Comparison of ENCODE assay signal across 29 mouse cellular contexts in genomic region chr5:69222608-69223007, GRCm38 (mm10).
"Had no signal": no experiment of that assay in that cellular context is flagged by ENCODE, and none has a peak within 500 bp of the region (broad histone marks: within the 10 kb centered on the region; RNA-seq: fewer than 3 reads in every experiment).

No protein-coding gene starts in this region.

- ATAC-seq: forebrain, embryonic 13.5 days; forebrain, embryonic 14.5 days; forebrain, embryonic 15.5 days; forebrain, embryonic 16.5 days; forebrain, postnatal 0 days had no signal

- H3K4me1 ChIP-seq: embryonic facial prominence, embryonic 10.5 days; embryonic facial prominence, embryonic 12.5 days; embryonic facial prominence, embryonic 13.5 days; embryonic facial prominence, embryonic 15.5 days; forebrain, embryonic 10.5 days; forebrain, embryonic 12.5 days; forebrain, embryonic 13.5 days; forebrain, embryonic 15.5 days had no signal

- H3K27ac ChIP-seq: embryonic facial prominence, embryonic 10.5 days; embryonic facial prominence, embryonic 12.5 days; embryonic facial prominence, embryonic 13.5 days; embryonic facial prominence, embryonic 15.5 days; forebrain, embryonic 10.5 days; forebrain, embryonic 12.5 days; forebrain, embryonic 13.5 days; forebrain, embryonic 15.5 days; gastrocnemius, adult 2 months; heart, adult 2 months had no signal

- DNase-seq: cerebellum, adult 2 months; cerebellum, adult 8-10 months; cerebellum, adult 9-10 months; cerebellum, adult 9-11 months; cerebellum, postnatal 10 days; cerebellum, postnatal 14 days; cerebellum, postnatal 25 days; cerebellum, postnatal 36 days; embryo, embryonic 11 days; forebrain, postnatal 0 days; gastrocnemius, adult 2 months; gastrocnemius, postnatal 10 days; gastrocnemius, postnatal 14 days; gastrocnemius, postnatal 25 days; gastrocnemius, postnatal 36 days; heart, adult 11 months; heart, adult 18-20 months; heart, adult 2 months had no signal

- H3K36me3 ChIP-seq: embryonic facial prominence, embryonic 10.5 days; embryonic facial prominence, embryonic 12.5 days; embryonic facial prominence, embryonic 13.5 days; embryonic facial prominence, embryonic 15.5 days; forebrain, embryonic 10.5 days; forebrain, embryonic 12.5 days; forebrain, embryonic 15.5 days had no signal

- H3K9ac ChIP-seq: embryonic facial prominence, embryonic 12.5 days; embryonic facial prominence, embryonic 13.5 days; embryonic facial prominence, embryonic 15.5 days; forebrain, embryonic 12.5 days; forebrain, embryonic 13.5 days; forebrain, embryonic 15.5 days; forebrain, postnatal 0 days had no signal

- H3K9me3 ChIP-seq: embryonic facial prominence, embryonic 10.5 days; embryonic facial prominence, embryonic 12.5 days; embryonic facial prominence, embryonic 13.5 days; embryonic facial prominence, embryonic 15.5 days; forebrain, embryonic 10.5 days; forebrain, embryonic 12.5 days; forebrain, embryonic 13.5 days; forebrain, embryonic 15.5 days had no signal

- H3K27me3 ChIP-seq: embryonic facial prominence, embryonic 12.5 days; embryonic facial prominence, embryonic 13.5 days; embryonic facial prominence, embryonic 15.5 days; forebrain, embryonic 12.5 days; forebrain, embryonic 13.5 days; forebrain, embryonic 15.5 days had no signal

- H3K4me3 ChIP-seq: embryonic facial prominence, embryonic 10.5 days; embryonic facial prominence, embryonic 12.5 days; embryonic facial prominence, embryonic 13.5 days; embryonic facial prominence, embryonic 15.5 days; erythroblast, embryonic 14.5 days; forebrain, embryonic 10.5 days; forebrain, embryonic 12.5 days; forebrain, embryonic 13.5 days; forebrain, embryonic 15.5 days; gastrocnemius, adult 2 months; heart, adult 2 months had no signal

- H3K4me2 ChIP-seq: embryonic facial prominence, embryonic 12.5 days; embryonic facial prominence, embryonic 13.5 days; embryonic facial prominence, embryonic 15.5 days; forebrain, embryonic 12.5 days; forebrain, embryonic 13.5 days; forebrain, embryonic 15.5 days had no signal
